Mouse (Mus musculus): ENCODE measurements around the gene Il18. TPM values are rescaled to one million over a fixed set of nuclear protein-coding genes. Genes with fewer than 3 reads are reported as not detected.
A peak's percentile ranks its signal among the peaks of the same experiment; 100 is the strongest.

Il18 gene
- polyA plus RNA-seq, 1 experiment: 0.81 TPM

DNA sequence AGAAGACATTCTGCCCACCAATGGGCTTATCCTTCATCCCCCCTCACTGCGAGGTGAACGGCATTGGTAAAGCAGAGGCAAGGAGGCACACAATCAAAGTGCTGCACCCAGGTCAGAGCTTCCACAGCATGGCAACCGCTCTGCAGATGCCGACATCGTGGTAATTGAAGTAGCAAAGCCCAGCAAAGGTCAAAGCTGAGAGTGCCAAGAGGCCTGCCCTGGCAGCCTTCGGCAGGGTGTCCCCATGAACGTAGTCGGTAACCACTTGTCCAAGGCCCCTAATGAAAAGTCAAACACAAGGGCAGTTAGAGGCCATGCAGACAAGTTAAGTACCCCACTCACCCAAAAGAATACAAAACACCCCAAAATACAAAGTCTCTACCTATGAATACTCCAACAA is 42.3 kb downstream of the Il18 start:
- Histone ChIP-seq H3K27me3 (ENCODE audit: control insufficient read depth, insufficient read depth, insufficient read length) (no peaks in the 10 kb centered on the region), H3K4me3 (ENCODE audit: insufficient read depth, poor library complexity, severe bottlenecking) (no peak overlapping the region), H3K79me2 (ENCODE audit: control insufficient read depth, insufficient read depth) (peaks cover 29% of the 10 kb centered on the region), H3K79me3 (ENCODE audit: low read depth) (peaks cover 19% of the 10 kb centered on the region), H3ac (ENCODE audit: control insufficient read depth, insufficient read length, low read depth) (no peak overlapping the region), H3K36me3 (ENCODE audit: control insufficient read depth, insufficient read depth) (peaks cover 53% of the 10 kb centered on the region)
- TF ChIP-seq MYOG (IDR thresholded peaks at IDR 0.05; ENCODE audit: control insufficient read depth, extremely low read depth, insufficient read length) (no peak), USF1 (IDR thresholded peaks at IDR 0.05; ENCODE audit: low read depth) (no peak), CTCF (IDR thresholded peaks at IDR 0.05; ENCODE audit: control insufficient read depth, insufficient read depth, insufficient read length) (no peak), MAX (IDR thresholded peaks at IDR 0.05) (no peak), CEBPB (IDR thresholded peaks at IDR 0.05; ENCODE audit: low read depth) (no peak), FOSL1 (IDR thresholded peaks at IDR 0.05; ENCODE audit: insufficient read depth, low read length, poor library complexity, severe bottlenecking) (no peak), MYOD1 (IDR thresholded peaks at IDR 0.05; ENCODE audit: control insufficient read depth, insufficient read length, low read depth) (no peak)

DNA sequence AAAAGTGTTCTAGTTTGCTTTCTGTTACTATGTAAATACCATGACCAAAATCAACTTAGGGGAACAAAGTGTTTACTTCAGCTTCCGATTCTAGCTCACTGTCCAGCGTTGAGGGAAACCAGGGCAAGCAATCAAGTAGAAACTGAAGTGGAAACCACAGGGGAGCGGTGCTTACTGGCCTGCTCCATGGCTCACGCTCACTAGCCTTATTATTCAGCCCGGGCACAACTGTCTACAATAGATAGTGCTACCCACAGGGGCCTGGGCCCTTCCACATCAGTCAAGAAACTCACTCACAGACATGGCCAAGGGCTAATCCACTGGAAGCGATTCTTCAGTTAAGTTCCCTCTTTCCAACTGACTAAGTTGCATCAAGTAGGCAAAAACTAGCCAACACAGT is 46.9 kb downstream of the Il18 start:
- Histone ChIP-seq H3K79me3 (ENCODE audit: low read depth) (peaks cover 52% of the 10 kb centered on the region), H3K4me3 (ENCODE audit: insufficient read depth, poor library complexity, severe bottlenecking) (no peak overlapping the region), H3K27me3 (ENCODE audit: control insufficient read depth, insufficient read depth, insufficient read length) (no peaks in the 10 kb centered on the region), H3K36me3 (ENCODE audit: control insufficient read depth, insufficient read depth) (peaks cover 60% of the 10 kb centered on the region), H3ac (ENCODE audit: control insufficient read depth, insufficient read length, low read depth) (no peak overlapping the region), H3K79me2 (ENCODE audit: control insufficient read depth, insufficient read depth) (peaks cover 65% of the 10 kb centered on the region)
- no peak for TF ChIP-seq MYOG (IDR thresholded peaks at IDR 0.05; ENCODE audit: control insufficient read depth, extremely low read depth, insufficient read length)
- TF ChIP-seq FOSL1 (IDR thresholded peaks at IDR 0.05; ENCODE audit: insufficient read depth, low read length, poor library complexity, severe bottlenecking): no peak
- TF ChIP-seq CEBPB (IDR thresholded peaks at IDR 0.05; ENCODE audit: low read depth): no peak
- no peak for TF ChIP-seq MYOD1 (IDR thresholded peaks at IDR 0.05; ENCODE audit: control insufficient read depth, insufficient read length, low read depth)
- no peak for TF ChIP-seq MAX (IDR thresholded peaks at IDR 0.05)
- no peak for TF ChIP-seq CTCF (IDR thresholded peaks at IDR 0.05; ENCODE audit: control insufficient read depth, insufficient read depth, insufficient read length)
- TF ChIP-seq USF1 (IDR thresholded peaks at IDR 0.05; ENCODE audit: low read depth): no peak

DNA sequence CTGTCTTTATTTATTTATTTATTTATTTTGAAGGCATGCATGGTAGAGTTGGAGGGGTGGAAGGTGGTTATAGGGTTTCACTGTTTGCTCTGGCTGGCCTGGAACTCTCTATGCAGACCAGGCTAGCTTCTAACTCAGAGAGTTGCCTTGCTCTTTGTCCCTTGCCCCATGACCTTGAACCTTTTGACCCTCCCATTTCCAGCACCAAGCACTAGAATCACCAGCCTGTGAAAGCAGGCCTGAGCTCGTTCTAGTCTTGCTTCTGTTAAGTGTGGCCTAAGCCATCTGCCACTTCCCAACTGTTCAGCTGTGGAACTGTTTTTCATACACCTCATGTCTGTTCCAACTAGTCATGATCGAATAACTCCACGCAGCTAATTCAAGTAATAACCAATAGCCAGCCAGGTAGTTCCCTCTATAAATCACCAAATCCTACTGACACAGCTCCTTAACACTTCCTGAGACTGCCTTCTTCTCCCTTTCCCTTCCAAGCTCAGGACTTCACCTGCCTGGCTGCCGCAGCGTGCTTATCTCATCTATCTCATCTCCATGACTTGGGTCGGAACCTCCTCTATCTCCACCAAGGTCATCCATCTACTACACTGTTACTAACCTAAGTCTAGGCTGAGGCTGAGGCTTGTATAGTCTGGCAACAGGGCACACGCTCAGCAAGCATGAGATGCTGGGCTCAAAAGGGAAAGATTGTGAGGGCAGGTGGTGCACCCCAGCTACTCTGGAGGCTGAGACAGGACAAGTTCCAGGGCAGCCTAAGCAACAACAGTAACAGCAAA is 47.6 kb downstream of the Il18 start:
- TF ChIP-seq USF1 (IDR thresholded peaks at IDR 0.05; ENCODE audit: low read depth) (no peak), MYOD1 (IDR thresholded peaks at IDR 0.05; ENCODE audit: control insufficient read depth, insufficient read length, low read depth) (no peak), MAX (IDR thresholded peaks at IDR 0.05) (no peak), MYOG (IDR thresholded peaks at IDR 0.05; ENCODE audit: control insufficient read depth, extremely low read depth, insufficient read length) (no peak)
- H3K79me2 ChIP-seq (ENCODE audit: control insufficient read depth, insufficient read depth): peaks cover 72% of the 10 kb centered on the region
- H3K79me3 ChIP-seq (ENCODE audit: low read depth): peaks cover 52% of the 10 kb centered on the region
- H3K36me3 ChIP-seq (ENCODE audit: control insufficient read depth, insufficient read depth): peaks cover 59% of the 10 kb centered on the region
- no peaks in the 10 kb centered on the region for H3K27me3 ChIP-seq (ENCODE audit: control insufficient read depth, insufficient read depth, insufficient read length)
- no peak overlapping the region for H3ac ChIP-seq (ENCODE audit: control insufficient read depth, insufficient read length, low read depth)
- H3K4me3 ChIP-seq (ENCODE audit: insufficient read depth, poor library complexity, severe bottlenecking): peak overlapping the region; percentile 86

DNA sequence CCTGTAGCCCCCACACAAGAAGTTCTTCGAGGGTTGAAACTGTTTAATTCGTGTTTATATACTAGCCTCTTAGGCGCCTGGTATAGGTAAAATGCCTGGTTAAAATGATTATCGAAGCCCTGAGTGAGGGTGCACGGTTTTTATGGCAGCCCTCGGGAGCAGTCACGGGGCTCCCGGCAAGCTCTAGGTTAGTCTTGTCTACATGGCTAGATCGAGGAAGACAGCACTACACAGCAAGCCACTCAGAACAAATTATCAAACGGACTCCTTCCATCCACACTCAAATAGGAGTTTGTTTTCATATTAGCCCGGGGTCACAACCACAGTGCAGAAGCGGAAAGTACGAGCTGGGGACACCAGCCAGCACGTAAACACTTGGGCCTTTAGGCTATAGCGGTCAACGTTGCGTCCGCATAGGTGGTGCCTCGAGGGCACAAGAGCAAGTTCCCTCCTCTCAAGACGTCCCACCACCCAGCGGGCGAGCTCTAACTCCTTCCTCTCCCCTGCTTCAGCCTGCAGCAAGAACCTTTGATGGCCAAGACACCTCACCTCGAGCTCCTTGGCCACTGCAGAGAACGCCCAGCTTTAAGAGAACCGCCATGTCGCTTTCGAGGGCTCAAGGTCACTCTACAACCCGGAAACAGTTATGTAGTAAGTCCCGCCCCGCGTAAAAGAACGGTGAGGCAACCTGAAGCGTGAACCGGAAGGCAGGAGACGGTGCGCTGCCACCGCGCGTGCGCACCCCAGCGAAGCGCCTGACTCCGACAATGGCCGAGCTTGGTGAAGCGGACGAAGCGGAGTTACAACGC is 48.8 kb downstream of the Il18 start, which contains the start of the genes Sdhd and Timm8b:
Gene Sdhd (minus strand): TSS at position 624 of the 809 bp plus-strand sequence.
Gene Timm8b (plus strand): TSS at position 722 of the 809 bp plus-strand sequence.
- Histone ChIP-seq H3ac (ENCODE audit: control insufficient read depth, insufficient read length, low read depth) (peak within 1 kb of the TSS; percentile 82), H3K79me3 (ENCODE audit: low read depth) (peaks cover 57% of the 10 kb centered on the region), H3K36me3 (ENCODE audit: control insufficient read depth, insufficient read depth) (peaks cover 59% of the 10 kb centered on the region), H3K4me3 (ENCODE audit: insufficient read depth, poor library complexity, severe bottlenecking) (peak within 1 kb of the TSS; percentile 86), H3K27me3 (ENCODE audit: control insufficient read depth, insufficient read depth, insufficient read length) (no peaks in the 10 kb centered on the region), H3K79me2 (ENCODE audit: control insufficient read depth, insufficient read depth) (peaks cover 76% of the 10 kb centered on the region)
- no peak for TF ChIP-seq MYOG (IDR thresholded peaks at IDR 0.05; ENCODE audit: control insufficient read depth, extremely low read depth, insufficient read length)
- TF ChIP-seq USF1 (IDR thresholded peaks at IDR 0.05; ENCODE audit: low read depth): no peak
- TF ChIP-seq MYOD1 (IDR thresholded peaks at IDR 0.05; ENCODE audit: control insufficient read depth, insufficient read length, low read depth): no peak
- TF ChIP-seq CTCF (IDR thresholded peaks at IDR 0.05; ENCODE audit: control insufficient read depth, insufficient read depth, insufficient read length): no peak
- TF ChIP-seq FOSL1 (IDR thresholded peaks at IDR 0.05; ENCODE audit: insufficient read depth, low read length, poor library complexity, severe bottlenecking): no peak
- TF ChIP-seq CEBPB (IDR thresholded peaks at IDR 0.05; ENCODE audit: low read depth): peak; percentile 63
- TF ChIP-seq MAX (IDR thresholded peaks at IDR 0.05): peak; percentile 63

DNA sequence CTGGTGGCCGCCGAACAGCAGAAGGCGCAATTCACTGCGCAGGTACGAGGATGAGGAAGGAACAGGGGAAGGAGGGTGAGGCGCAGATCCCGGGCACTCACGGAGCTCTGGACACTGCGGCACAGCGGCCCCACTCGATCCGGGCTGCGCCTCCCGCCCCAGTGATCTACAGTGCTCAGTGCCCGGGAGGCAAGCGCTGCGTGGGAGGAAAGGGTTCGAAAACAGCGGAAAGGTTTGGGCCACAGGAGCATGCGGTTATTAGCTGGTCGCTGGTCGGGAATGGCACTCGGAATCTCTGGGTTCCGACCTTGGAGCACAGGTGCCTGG is 49.3 kb downstream of the Il18 start:
- Histone ChIP-seq H3K36me3 (ENCODE audit: control insufficient read depth, insufficient read depth) (peaks cover 59% of the 10 kb centered on the region), H3K4me3 (ENCODE audit: insufficient read depth, poor library complexity, severe bottlenecking) (peak overlapping the region; percentile 86), H3K79me2 (ENCODE audit: control insufficient read depth, insufficient read depth) (peaks cover 76% of the 10 kb centered on the region), H3ac (ENCODE audit: control insufficient read depth, insufficient read length, low read depth) (peak overlapping the region; percentile 51), H3K27me3 (ENCODE audit: control insufficient read depth, insufficient read depth, insufficient read length) (no peaks in the 10 kb centered on the region), H3K79me3 (ENCODE audit: low read depth) (peaks cover 57% of the 10 kb centered on the region)
- no peak for TF ChIP-seq CEBPB (IDR thresholded peaks at IDR 0.05; ENCODE audit: low read depth)
- TF ChIP-seq MAX (IDR thresholded peaks at IDR 0.05): no peak
- no peak for TF ChIP-seq FOSL1 (IDR thresholded peaks at IDR 0.05; ENCODE audit: insufficient read depth, low read length, poor library complexity, severe bottlenecking)
- no peak for TF ChIP-seq MYOD1 (IDR thresholded peaks at IDR 0.05; ENCODE audit: control insufficient read depth, insufficient read length, low read depth)
- no peak for TF ChIP-seq CTCF (IDR thresholded peaks at IDR 0.05; ENCODE audit: control insufficient read depth, insufficient read depth, insufficient read length)
